Mouse (Mus musculus) liver, embryonic 14.5 days (tissue): ENCODE results near the gene Hnrnpll.

Source experiments
- CTCF ChIP-seq: IDR thresholded peaks from 2 replicates; pipeline ENCODE4 v1.5.1; 2016; ENCODE audit warnings: antibody characterized with exemption, low read depth, control low read depth
- EP300 ChIP-seq: IDR thresholded peaks from 2 replicates; pipeline ENCODE4 v1.6.1; 2016; ENCODE audit warnings: antibody characterized with exemption, low read depth

DNA sequence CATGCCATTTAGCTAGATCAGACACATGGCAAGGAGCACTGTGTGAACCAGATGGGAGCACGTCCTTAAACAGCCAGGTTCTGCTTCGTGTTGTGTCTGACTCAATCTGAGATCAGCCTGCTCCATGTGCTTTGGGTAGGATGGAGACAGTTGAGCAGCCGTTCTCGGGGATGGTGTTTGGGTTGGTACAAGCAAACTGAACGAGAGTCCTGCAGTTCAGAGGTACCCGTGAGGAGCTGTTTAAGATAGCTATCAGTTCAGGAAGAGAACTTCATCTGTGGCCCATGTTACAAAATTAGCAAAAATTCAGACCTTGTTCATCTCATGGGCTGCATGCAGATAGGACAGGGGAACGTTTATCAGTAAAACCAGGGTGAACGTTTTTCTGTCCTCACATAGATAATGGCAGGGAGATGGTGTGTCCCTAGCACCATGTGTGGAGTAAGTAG is 47.7 kb downstream of the Hnrnpll start:
- TF ChIP-seq CTCF (no peak), EP300 (peak; percentile 91)
